Mouse (Mus musculus): ENCODE results near the gene Mab21l1. TPM values are rescaled to one million over a fixed set of nuclear protein-coding genes. Genes with fewer than 3 reads are reported as not detected.

Gene Mab21l1
- polyA plus RNA-seq, 1 experiment: 0.02 TPM

DNA sequence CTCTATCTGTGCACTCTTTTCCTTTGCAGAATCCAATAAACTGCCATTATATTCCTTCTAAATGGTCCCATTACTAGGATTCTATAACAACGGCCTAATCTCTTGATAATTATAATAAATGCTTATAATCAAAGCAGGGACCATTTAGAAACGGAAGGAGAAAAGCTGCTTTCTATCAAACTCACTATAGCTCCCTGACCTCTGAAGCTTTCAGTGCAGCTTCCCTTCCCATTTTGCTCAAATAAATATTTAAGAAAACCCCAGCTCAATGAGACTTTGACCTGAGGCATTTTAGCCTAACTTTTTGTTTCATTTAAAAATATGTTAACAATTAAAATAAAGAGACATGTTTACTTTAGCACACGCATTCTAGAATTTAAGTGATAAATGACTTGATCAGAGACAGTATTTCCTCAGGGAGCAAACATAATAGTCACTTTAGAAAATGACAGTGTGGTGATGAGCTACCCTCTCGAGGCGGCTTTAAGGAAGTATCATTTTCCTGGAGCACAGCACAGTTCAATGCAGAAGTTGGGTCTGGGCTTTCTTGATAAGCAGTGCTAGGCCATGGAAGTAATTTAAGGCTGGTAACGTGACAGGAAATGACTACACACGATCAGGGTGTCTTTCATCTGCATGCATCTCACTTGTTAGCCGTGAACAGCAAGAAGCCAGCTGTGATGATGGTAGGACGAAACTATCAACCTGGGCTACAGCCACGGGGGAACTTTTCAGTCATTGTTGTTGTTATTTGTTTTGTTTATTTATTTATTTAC, 46.4 kb downstream of the Mab21l1 start:
- no peaks in the 10 kb centered on the region for H3K79me2 ChIP-seq (ENCODE audit: control insufficient read depth, insufficient read depth)
- no peaks in the 10 kb centered on the region for H3K79me3 ChIP-seq (ENCODE audit: low read depth)
- no peak overlapping the region for H3ac ChIP-seq (ENCODE audit: control insufficient read depth, insufficient read length, low read depth)
- no peak overlapping the region for H3K4me3 ChIP-seq (ENCODE audit: insufficient read depth, poor library complexity, severe bottlenecking)
- no peaks in the 10 kb centered on the region for H3K36me3 ChIP-seq (ENCODE audit: control insufficient read depth, insufficient read depth)
- TF ChIP-seq FOSL1 (IDR thresholded peaks at IDR 0.05; ENCODE audit: insufficient read depth, low read length, poor library complexity, severe bottlenecking): no peak
- no peak for TF ChIP-seq MYOD1 (IDR thresholded peaks at IDR 0.05; ENCODE audit: control insufficient read depth, insufficient read length, low read depth)
- TF ChIP-seq MAX (IDR thresholded peaks at IDR 0.05): no peak
- TF ChIP-seq USF1 (IDR thresholded peaks at IDR 0.05; ENCODE audit: low read depth): no peak
- no peak for TF ChIP-seq CEBPB (IDR thresholded peaks at IDR 0.05; ENCODE audit: low read depth)
- no peak for TF ChIP-seq MYOG (IDR thresholded peaks at IDR 0.05; ENCODE audit: control insufficient read depth, extremely low read depth, insufficient read length)
- no peak for TF ChIP-seq CTCF (IDR thresholded peaks at IDR 0.05; ENCODE audit: control insufficient read depth, insufficient read depth, insufficient read length)
- H3K27me3 ChIP-seq (ENCODE audit: control insufficient read depth, insufficient read depth, insufficient read length): no peaks in the 10 kb centered on the region

DNA sequence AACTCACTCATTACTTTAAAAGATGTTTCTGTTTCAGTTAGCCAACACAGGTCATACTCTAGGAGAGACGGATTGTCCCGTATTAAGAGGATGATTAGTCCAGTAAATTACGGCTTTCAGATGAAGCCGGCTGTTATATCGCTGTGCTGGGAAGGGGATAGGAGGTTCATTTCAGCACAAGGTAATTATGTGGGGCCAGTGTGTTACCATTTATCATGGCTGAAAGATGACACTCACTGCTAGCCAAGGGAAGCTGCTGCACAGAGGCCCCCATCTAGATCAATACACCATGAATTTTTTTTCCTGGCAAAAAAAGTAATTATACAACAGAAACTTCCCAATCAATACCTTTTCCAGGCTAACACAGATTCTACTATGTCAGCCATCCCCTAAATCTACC, 47.9 kb downstream of the Mab21l1 start:
- no peaks in the 10 kb centered on the region for H3K36me3 ChIP-seq (ENCODE audit: control insufficient read depth, insufficient read depth)

More for the DNA sequence above, 47.9 kb downstream of the Mab21l1 start:
- Histone ChIP-seq H3K79me2 (ENCODE audit: control insufficient read depth, insufficient read depth) (no peaks in the 10 kb centered on the region), H3K79me3 (ENCODE audit: low read depth) (no peaks in the 10 kb centered on the region), H3K4me3 (ENCODE audit: insufficient read depth, poor library complexity, severe bottlenecking) (no peak overlapping the region), H3K27me3 (ENCODE audit: control insufficient read depth, insufficient read depth, insufficient read length) (no peaks in the 10 kb centered on the region), H3ac (ENCODE audit: control insufficient read depth, insufficient read length, low read depth) (no peak overlapping the region)
- TF ChIP-seq CEBPB (IDR thresholded peaks at IDR 0.05; ENCODE audit: low read depth): no peak
- TF ChIP-seq MYOD1 (IDR thresholded peaks at IDR 0.05; ENCODE audit: control insufficient read depth, insufficient read length, low read depth): no peak
- no peak for TF ChIP-seq MYOG (IDR thresholded peaks at IDR 0.05; ENCODE audit: control insufficient read depth, extremely low read depth, insufficient read length)
- TF ChIP-seq FOSL1 (IDR thresholded peaks at IDR 0.05; ENCODE audit: insufficient read depth, low read length, poor library complexity, severe bottlenecking): no peak

Measured in C2C12 (cell line).